Mouse (Mus musculus): ENCODE data around the gene Foxp1.

GRCm38 (mm10) chr6:99515667-99516199 is 6.8 kb downstream of the Foxp1 start:
- TF ChIP-seq POLR2A (IDR thresholded peaks at IDR 0.05; ENCODE audit: control insufficient read depth, extremely low read depth, insufficient read depth, low read length, poor library complexity), result no peak
- TF ChIP-seq CTCF (IDR thresholded peaks at IDR 0.05; ENCODE audit: borderline replicate concordance, control insufficient read depth, extremely low read depth, insufficient read depth, low read length, poor library complexity), result no peak
